In the genomic region with DNA sequence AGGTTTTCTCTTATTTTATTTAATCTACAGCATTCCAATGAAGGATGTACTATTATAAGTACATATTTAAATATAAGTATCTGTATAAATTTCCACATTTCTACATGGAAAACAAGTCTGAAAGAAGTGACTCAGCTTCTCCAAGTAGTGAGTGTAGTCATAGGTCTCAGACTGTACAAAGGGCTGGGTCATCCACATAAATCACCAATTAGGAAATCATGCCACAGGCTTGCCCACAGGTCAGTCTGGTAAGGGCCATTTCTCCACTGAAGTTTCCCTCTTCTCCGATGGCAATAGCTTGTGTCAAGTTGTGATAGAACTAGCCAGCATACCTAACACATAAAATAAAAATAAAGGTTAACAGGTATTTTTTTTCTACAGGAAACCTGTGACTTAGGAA, we compare ENCODE assay signal across 33 mouse cellular contexts. TPM values are rescaled to one million over a fixed set of nuclear protein-coding genes. Genes with fewer than 3 reads are reported as not detected.
A peak's percentile ranks its signal among the peaks of the same experiment; 100 is the strongest.
DNase-seq lines count a peak whose midpoint lies in the region; ATAC-seq and TF ChIP-seq lines count a peak whose summit lies in the region.
"Had no signal": no experiment of that assay in that cellular context is flagged by ENCODE, and none has a peak within 500 bp of the region (broad histone marks: within the 10 kb centered on the region; RNA-seq: fewer than 3 reads in every experiment).

No protein-coding gene starts in this region.

- ATAC-seq in heart, embryonic 12.5 days (ENCODE audit: insufficient number of reproducible peaks, low FRiP score) = no peak
- ATAC-seq: forebrain, embryonic 13.5 days; hindbrain, embryonic 16.5 days; intestine, embryonic 15.5 days had no signal

- TF ChIP-seq POLR2A in myocyte (IDR thresholded peaks at IDR 0.05; ENCODE audit: insufficient read length, low read depth) = no peak

- whole genome bisulfite sequencing in heart, embryonic 12.5 days = 83% methylated on average over 1 of the region's 1 CpGs

- no peak overlapping the region for H3K4me2 ChIP-seq in myocyte (ENCODE audit: low read depth)
- H3K4me2 ChIP-seq in heart, embryonic 12.5 days = no peak overlapping the region
- H3K4me2 ChIP-seq: embryonic facial prominence, embryonic 12.5 days; embryonic facial prominence, embryonic 15.5 days; forebrain, embryonic 13.5 days; heart, embryonic 11.5 days; heart, embryonic 15.5 days; hindbrain, embryonic 13.5 days; intestine, embryonic 15.5 days had no signal

- H3K4me3 ChIP-seq in myocyte = no peak overlapping the region
- no peak overlapping the region for H3K4me3 ChIP-seq in heart, embryonic 12.5 days
- H3K4me3 ChIP-seq: embryonic facial prominence, embryonic 12.5 days; embryonic facial prominence, embryonic 15.5 days; forebrain, embryonic 10.5 days; forebrain, embryonic 13.5 days; gastrocnemius, adult 2 months; heart, embryonic 15.5 days; hindbrain, embryonic 10.5 days; hindbrain, embryonic 13.5 days; intestine, embryonic 15.5 days had no signal

- H3K4me1 ChIP-seq in heart, embryonic 12.5 days (replicated peaks) = peaks cover 8% of the 10 kb centered on the region
- H3K4me1 ChIP-seq: embryonic facial prominence, embryonic 12.5 days; embryonic facial prominence, embryonic 15.5 days; forebrain, embryonic 13.5 days; heart, embryonic 15.5 days; hindbrain, embryonic 13.5 days; intestine, embryonic 15.5 days had no signal

- H3K79me2 ChIP-seq in myocyte (ENCODE audit: control insufficient read depth, insufficient read depth) = no peaks in the 10 kb centered on the region

- no peak overlapping the region for H3K9ac ChIP-seq in heart, embryonic 12.5 days
- H3K9ac ChIP-seq: embryonic facial prominence, embryonic 12.5 days; embryonic facial prominence, embryonic 15.5 days; forebrain, embryonic 13.5 days; forebrain, postnatal 0 days; heart, embryonic 15.5 days; hindbrain, embryonic 13.5 days; intestine, embryonic 15.5 days had no signal

- H3ac ChIP-seq in myocyte (ENCODE audit: control insufficient read depth, insufficient read length) = no peak overlapping the region

- no peak overlapping the region for H3K27ac ChIP-seq in heart, embryonic 12.5 days (ENCODE audit: poor library complexity, severe bottlenecking)
- H3K27ac ChIP-seq: embryonic facial prominence, embryonic 12.5 days; embryonic facial prominence, embryonic 15.5 days; forebrain, embryonic 10.5 days; forebrain, embryonic 13.5 days; gastrocnemius, adult 2 months; heart, embryonic 15.5 days; hindbrain, embryonic 10.5 days; hindbrain, embryonic 13.5 days; intestine, embryonic 15.5 days had no signal

- H3K27me3 ChIP-seq in myocyte (ENCODE audit: control insufficient read depth, insufficient read depth, insufficient read length) = no peaks in the 10 kb centered on the region
- H3K27me3 ChIP-seq in heart, embryonic 12.5 days (replicated peaks) = no peaks in the 10 kb centered on the region
- H3K27me3 ChIP-seq: embryonic facial prominence, embryonic 12.5 days; embryonic facial prominence, embryonic 15.5 days; forebrain, embryonic 13.5 days; heart, embryonic 15.5 days; hindbrain, embryonic 13.5 days; intestine, embryonic 15.5 days; Patski had no signal

- DNase-seq in adrenal gland, adult (ENCODE audit: inconsistent age in 2 of 2, low spot score in 1 of 2) = peak; percentile 24 to 77
- DNase-seq in adrenal gland, postnatal 25 days = no peak
- DNase-seq in adrenal gland, postnatal 14 days = peak; percentile 11
- DNase-seq in adrenal gland, postnatal 4 days (ENCODE audit: low spot score in 2 of 2) = no peak
- peak; percentile 48 for DNase-seq in adipocyte (ENCODE audit: low spot score)
- DNase-seq in layer of hippocampus, postnatal 36 days = no peak
- DNase-seq: cerebellum, adult 11 months; cerebellum, adult 2 months; cerebellum, adult 9-11 months; cerebellum, postnatal 25 days; gastrocnemius, adult 2 months; gastrocnemius, postnatal 14 days; heart, adult 11 months; heart, postnatal 10 days; heart, postnatal 36 days; kidney, adult 11 months; kidney, adult 8-10 months had no signal

- H3K9me3 ChIP-seq in heart, embryonic 12.5 days (replicated peaks) = no peaks in the 10 kb centered on the region
- H3K9me3 ChIP-seq: embryonic facial prominence, embryonic 12.5 days; embryonic facial prominence, embryonic 15.5 days; forebrain, embryonic 10.5 days; forebrain, embryonic 13.5 days; heart, embryonic 15.5 days; hindbrain, embryonic 10.5 days; hindbrain, embryonic 13.5 days; intestine, embryonic 15.5 days had no signal

- H3K36me3 ChIP-seq in myocyte (ENCODE audit: control insufficient read depth, insufficient read depth) = no peaks in the 10 kb centered on the region
- no peaks in the 10 kb centered on the region for H3K36me3 ChIP-seq in heart, embryonic 12.5 days
- H3K36me3 ChIP-seq: embryonic facial prominence, embryonic 12.5 days; embryonic facial prominence, embryonic 15.5 days; forebrain, embryonic 10.5 days; heart, embryonic 15.5 days; hindbrain, embryonic 10.5 days; hindbrain, embryonic 13.5 days; intestine, embryonic 15.5 days had no signal

TF ChIP-seq in myocyte, 11 proteins besides CTCF, POLR2A, EP300 and RAD21:
- no peak for TF ChIP-seq SRF (IDR thresholded peaks at IDR 0.05; ENCODE audit: control insufficient read depth, insufficient read length, low read depth)
- no peak for TF ChIP-seq TCF12 (IDR thresholded peaks at IDR 0.05; ENCODE audit: insufficient read depth, poor library complexity, severe bottlenecking)
- peak; percentile 40; the same call in 1 of the 2 replicates for TF ChIP-seq CEBPB (IDR thresholded peaks at IDR 0.05; ENCODE audit: insufficient read depth, poor library complexity, severe bottlenecking)
- TF ChIP-seq MAX (IDR thresholded peaks at IDR 0.05; ENCODE audit: low read depth) = no peak

RNA-seq across cellular contexts. Expression of gene Nmu, which starts 56.3 kb away (rescaled TPM):
- total RNA-seq in adrenal gland, postnatal 25 days (2021) = not detected in 2 replicates
- total RNA-seq in adrenal gland, postnatal 14 days (2021) = not detected in 2 replicates
- not detected for total RNA-seq in adrenal gland, postnatal 4 days (2021)
- polyA plus RNA-seq in myocyte (2012; fragmentation: generic; extraction: Trizol) = not detected
- total RNA-seq in layer of hippocampus, postnatal 36 days (2021) = not detected
- not detected in 2 replicates for polyA plus RNA-seq in heart, embryonic 12.5 days (2016; fragmentation: Nextera tagmentation; extraction: Ambion mirVana)
- total RNA-seq: common myeloid progenitor, adult 5-6 weeks; forebrain, postnatal 0 days; gastrocnemius, adult 2 months; gastrocnemius, postnatal 14 days; heart, adult 8-10 months; heart, postnatal 10 days; heart, postnatal 36 days had no signal
- polyA plus RNA-seq: cerebellum, adult 2 months; forebrain, embryonic 13.5 days; heart, embryonic 11.5 days; heart, embryonic 15.5 days; Patski had no signal

Comparison
In these comparisons a context has a peak if more than half of its experiments do, and no peak if none do; other contexts are left out.
1. DNase-seq: peak in adrenal gland, adult (2 of 2), adrenal gland, postnatal 14 days (single experiment) and adipocyte (single experiment); none in adrenal gland, postnatal 25 days (single experiment), adrenal gland, postnatal 4 days (0 of 2) and layer of hippocampus, postnatal 36 days (0 of 2).